Comparison of ENCODE assay signal across 11 mouse cellular contexts in the genomic region with DNA sequence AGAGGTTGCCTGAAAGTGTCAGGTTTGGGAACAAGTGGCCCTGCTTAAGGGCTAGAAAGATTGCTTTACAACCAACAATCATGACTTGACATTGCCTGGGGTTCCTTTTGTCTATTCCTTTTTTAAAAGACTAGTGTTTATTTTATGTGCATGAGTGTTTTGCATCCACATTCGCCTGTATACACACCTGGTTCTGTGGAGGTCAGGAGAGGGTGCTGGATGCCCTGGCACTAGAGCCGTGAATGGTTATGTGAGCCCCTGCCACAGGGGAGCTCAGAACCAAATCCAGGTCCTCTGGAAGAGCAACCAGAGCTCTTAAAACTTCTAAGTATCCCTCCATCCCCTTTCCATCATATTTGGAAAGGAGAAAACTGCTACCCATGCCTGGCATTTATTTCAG. TPM values are rescaled to one million over a fixed set of nuclear protein-coding genes. Genes with fewer than 3 reads are reported as not detected.
DNase-seq lines count a peak whose midpoint lies in the region; ATAC-seq and TF ChIP-seq lines count a peak whose summit lies in the region.
"Had no signal": no experiment of that assay in that cellular context is flagged by ENCODE, and none has a peak within 500 bp of the region (broad histone marks: within the 10 kb centered on the region; RNA-seq: fewer than 3 reads in every experiment).

No protein-coding gene starts in this region.

- no peak for TF ChIP-seq CTCF in kidney, adult 2 months (conservative IDR thresholded peaks at IDR 0.05; ENCODE audit: insufficient read depth, insufficient read length, low read depth, low read length)

- ATAC-seq in hindbrain, embryonic 13.5 days (ENCODE audit: low FRiP score) = no peak
- no peak for ATAC-seq in midbrain, embryonic 15.5 days (replicated peaks)

- H3K4me1 ChIP-seq in kidney, adult 2 months (ENCODE audit: control insufficient read depth, insufficient read depth, low read length) = peaks cover 15% of the 10 kb centered on the region; the same call in 1 of the 2 replicates
- peaks cover 19% of the 10 kb centered on the region for H3K4me1 ChIP-seq in embryonic facial prominence, embryonic 10.5 days
- peaks cover 33% of the 10 kb centered on the region for H3K4me1 ChIP-seq in hindbrain, embryonic 13.5 days (replicated peaks)
- H3K4me1 ChIP-seq in midbrain, embryonic 15.5 days = peaks cover 39% of the 10 kb centered on the region

- TF ChIP-seq POLR2A in kidney, adult 2 months (IDR thresholded peaks at IDR 0.05; ENCODE audit: low read depth, low read length) = no peak

- H3K36me3 ChIP-seq in kidney, adult 2 months (ENCODE audit: control insufficient read depth, insufficient read depth, low read length) = peaks cover 5% of the 10 kb centered on the region; the same call in 1 of the 2 replicates
- H3K36me3 ChIP-seq in embryonic facial prominence, embryonic 10.5 days (replicated peaks) = no peaks in the 10 kb centered on the region
- peaks cover 2% of the 10 kb centered on the region for H3K36me3 ChIP-seq in hindbrain, embryonic 13.5 days
- H3K36me3 ChIP-seq in midbrain, embryonic 15.5 days (replicated peaks) = peaks cover 2% of the 10 kb centered on the region; the same call in 1 of the 2 replicates

- H3K27ac ChIP-seq in kidney, adult 2 months (ENCODE audit: insufficient read depth, low read depth, low read length) = no peak overlapping the region
- no peak overlapping the region for H3K27ac ChIP-seq in embryonic facial prominence, embryonic 10.5 days (replicated peaks)
- peak overlapping the region; percentile 64 for H3K27ac ChIP-seq in hindbrain, embryonic 13.5 days
- H3K27ac ChIP-seq in midbrain, embryonic 15.5 days = peak overlapping the region; percentile 96

- H3K4me3 ChIP-seq in kidney, adult 2 months (ENCODE audit: insufficient read depth, low read depth, low read length) = peak overlapping the region; percentile 34
- peak overlapping the region; percentile 80 for H3K4me3 ChIP-seq in embryonic facial prominence, embryonic 10.5 days
- peak overlapping the region; percentile 74 for H3K4me3 ChIP-seq in hindbrain, embryonic 13.5 days
- H3K4me3 ChIP-seq in midbrain, embryonic 15.5 days = peak overlapping the region; percentile 75

- no peaks in the 10 kb centered on the region for H3K27me3 ChIP-seq in kidney, adult 2 months (replicated peaks; ENCODE audit: control insufficient read depth, insufficient read depth, low read length)
- peaks cover 24% of the 10 kb centered on the region for H3K27me3 ChIP-seq in embryonic facial prominence, embryonic 10.5 days (replicated peaks; ENCODE audit: low read depth, poor library complexity, severe bottlenecking)
- H3K27me3 ChIP-seq in hindbrain, embryonic 13.5 days = no peaks in the 10 kb centered on the region
- H3K27me3 ChIP-seq in midbrain, embryonic 15.5 days (replicated peaks) = no peaks in the 10 kb centered on the region

- peak overlapping the region; percentile 66 for H3K4me2 ChIP-seq in hindbrain, embryonic 13.5 days
- peak overlapping the region; percentile 57 for H3K4me2 ChIP-seq in midbrain, embryonic 15.5 days

- WGBS in kidney, adult 2 months = 73% methylated on average over 2 of the region's 2 CpGs
- WGBS in embryonic facial prominence, embryonic 10.5 days = 61% methylated on average over 2 of the region's 2 CpGs
- 42% methylated on average over 2 of the region's 2 CpGs for WGBS in hindbrain, embryonic 13.5 days
- 54% methylated on average over 2 of the region's 2 CpGs for WGBS in midbrain, embryonic 15.5 days

- H3K9me3 ChIP-seq in embryonic facial prominence, embryonic 10.5 days = no peaks in the 10 kb centered on the region
- H3K9me3 ChIP-seq in hindbrain, embryonic 13.5 days = no peaks in the 10 kb centered on the region
- no peaks in the 10 kb centered on the region for H3K9me3 ChIP-seq in midbrain, embryonic 15.5 days

- no peak for DNase-seq in kidney, adult 2 months
- DNase-seq in kidney, postnatal 14 days = no peak
- no peak for DNase-seq in embryonic facial prominence, embryonic 10.5 days (ENCODE audit: low spot score)
- DNase-seq in MN1 (ENCODE audit: low spot score) = no peak
- DNase-seq in testis, postnatal 10 days (ENCODE audit: low spot score) = no peak
- no peak for DNase-seq in layer of hippocampus, adult 8-10 months (ENCODE audit: low spot score in 2 of 2)
- DNase-seq: right cerebral cortex, postnatal 14 days had no signal

- H3K9ac ChIP-seq in hindbrain, embryonic 13.5 days = peak overlapping the region; percentile 91
- peak overlapping the region; percentile 90; the same call in 1 of the 2 replicates for H3K9ac ChIP-seq in midbrain, embryonic 15.5 days

RNA-seq across cellular contexts. Expression of a gene that starts 1.1 kb away (rescaled TPM):
- not detected in 2 replicates for polyA plus RNA-seq in kidney, adult 2 months (2012; rRNA removed)
- not detected in 2 replicates for polyA plus RNA-seq in embryonic facial prominence, embryonic 10.5 days (2016; fragmentation: Nextera tagmentation; extraction: Ambion mirVana)
- not detected in 2 replicates for polyA plus RNA-seq in hindbrain, embryonic 13.5 days (2015; fragmentation: Nextera tagmentation; extraction: Ambion mirVana)
- polyA plus RNA-seq in midbrain, embryonic 15.5 days (2015; fragmentation: Nextera tagmentation; extraction: Ambion mirVana) = not detected in 2 replicates
- under 1 TPM in 1 of 4 experiments, not detected in 3; 0.11 TPM for total RNA-seq in layer of hippocampus, adult 8-10 months (2022)
- total RNA-seq: common myeloid progenitor, adult 5-6 weeks; layer of hippocampus, postnatal 14 days had no signal

RNA-seq across cellular contexts. Expression of a gene that starts 1.1 kb away (rescaled TPM):
- polyA plus RNA-seq in kidney, adult 2 months (2012; rRNA removed) = 144 and 146 TPM in 2 replicates
- polyA plus RNA-seq in embryonic facial prominence, embryonic 10.5 days (2016; fragmentation: Nextera tagmentation; extraction: Ambion mirVana) = 14.7 and 21.7 TPM in 2 replicates
- 113 and 118 TPM in 2 replicates for polyA plus RNA-seq in hindbrain, embryonic 13.5 days (2015; fragmentation: Nextera tagmentation; extraction: Ambion mirVana)
- 157 and 158 TPM in 2 replicates for polyA plus RNA-seq in midbrain, embryonic 15.5 days (2015; fragmentation: Nextera tagmentation; extraction: Ambion mirVana)
- total RNA-seq in layer of hippocampus, adult 8-10 months (2022) = 1,000 to 10,000 TPM; 1,012 to 1,060 (median 1,025) TPM

RNA-seq across cellular contexts. Expression of a gene that starts 39.8 kb away (rescaled TPM):
- polyA plus RNA-seq in kidney, adult 2 months (2012; rRNA removed) = 0.92 and 1.0 TPM in 2 replicates
- 6.6 and 10.0 TPM in 2 replicates for polyA plus RNA-seq in embryonic facial prominence, embryonic 10.5 days (2016; fragmentation: Nextera tagmentation; extraction: Ambion mirVana)
- polyA plus RNA-seq in hindbrain, embryonic 13.5 days (2015; fragmentation: Nextera tagmentation; extraction: Ambion mirVana) = 11.8 and 13.3 TPM in 2 replicates
- polyA plus RNA-seq in midbrain, embryonic 15.5 days (2015; fragmentation: Nextera tagmentation; extraction: Ambion mirVana) = 10.3 and 12.6 TPM in 2 replicates
- total RNA-seq in layer of hippocampus, adult 8-10 months (2022) = under 1 TPM in 2 of 4 experiments, not detected in 2; 0.13 to 0.19 TPM
- total RNA-seq: common myeloid progenitor, adult 5-6 weeks had no signal

RNA-seq across cellular contexts. Expression of a gene that starts 51.3 kb away (rescaled TPM):
- not detected in 2 replicates for polyA plus RNA-seq in kidney, adult 2 months (2012; rRNA removed)
- polyA plus RNA-seq in embryonic facial prominence, embryonic 10.5 days (2016; fragmentation: Nextera tagmentation; extraction: Ambion mirVana) = not detected in 2 replicates
- not detected in 2 replicates for polyA plus RNA-seq in hindbrain, embryonic 13.5 days (2015; fragmentation: Nextera tagmentation; extraction: Ambion mirVana)
- polyA plus RNA-seq in midbrain, embryonic 15.5 days (2015; fragmentation: Nextera tagmentation; extraction: Ambion mirVana) = not detected in 2 replicates
- total RNA-seq in layer of hippocampus, adult 8-10 months (2022) = under 1 TPM; 0.12 to 0.36 (median 0.29) TPM
- total RNA-seq: common myeloid progenitor, adult 5-6 weeks had no signal

Comparison
In these comparisons a context has a peak if more than half of its experiments do, and no peak if none do; other contexts are left out.
1. H3K27ac ChIP-seq: peak in hindbrain, embryonic 13.5 days (single experiment) and midbrain, embryonic 15.5 days (single experiment); none in kidney, adult 2 months (single experiment) and embryonic facial prominence, embryonic 10.5 days (single experiment).
2. Peak in every context shown above with its lines, with median percentiles within 50 percentile points of each other: H3K4me3 ChIP-seq.